Mouse (Mus musculus): ENCODE measurements around the gene Prdx5. TPM values are rescaled to one million over a fixed set of nuclear protein-coding genes. Genes with fewer than 3 reads are reported as not detected.
A peak's percentile ranks its signal among the peaks of the same experiment; 100 is the strongest.
"Not testable (repeated sequence)": the region's sequence is repeated elsewhere in the genome, so short reads cannot be mapped to it uniquely, and the experiment has no call there.

The Prdx5 gene
- total RNA-seq, 1 experiment from 2014 or later = 282 TPM

GRCm38 (mm10) chr19:6907811-6908540, 1.9 kb downstream of the Prdx5 start:
- ATAC-seq (replicated peaks in 1 of 2; ENCODE audit: insufficient read depth in 1 of 2, low FRiP score in 2 of 2, low TSS enrichment in 1 of 2, low read depth in 1 of 2, poor library complexity in 2 of 2, severe bottlenecking in 2 of 2) = no peak

- no peak for ATAC-seq (replicated peaks in 1 of 2; ENCODE audit: insufficient read depth in 1 of 2, low FRiP score in 2 of 2, low TSS enrichment in 1 of 2, low read depth in 1 of 2, poor library complexity in 2 of 2, severe bottlenecking in 2 of 2)
These were observed 2.8 kb downstream of the Prdx5 start for GRCm38 (mm10) chr19:6907094-6907493.

GRCm38 (mm10) chr19:6906199-6906598, 3.7 kb downstream of the Prdx5 start:
- ATAC-seq (replicated peaks in 1 of 2; ENCODE audit: insufficient read depth in 1 of 2, low FRiP score in 2 of 2, low TSS enrichment in 1 of 2, low read depth in 1 of 2, poor library complexity in 2 of 2, severe bottlenecking in 2 of 2) = no peak

GRCm38 (mm10) chr19:6905498-6906159, 4.3 kb downstream of the Prdx5 start:
- no peak for ATAC-seq (replicated peaks in 1 of 2; ENCODE audit: insufficient read depth in 1 of 2, low FRiP score in 2 of 2, low TSS enrichment in 1 of 2, low read depth in 1 of 2, poor library complexity in 2 of 2, severe bottlenecking in 2 of 2)

DNA sequence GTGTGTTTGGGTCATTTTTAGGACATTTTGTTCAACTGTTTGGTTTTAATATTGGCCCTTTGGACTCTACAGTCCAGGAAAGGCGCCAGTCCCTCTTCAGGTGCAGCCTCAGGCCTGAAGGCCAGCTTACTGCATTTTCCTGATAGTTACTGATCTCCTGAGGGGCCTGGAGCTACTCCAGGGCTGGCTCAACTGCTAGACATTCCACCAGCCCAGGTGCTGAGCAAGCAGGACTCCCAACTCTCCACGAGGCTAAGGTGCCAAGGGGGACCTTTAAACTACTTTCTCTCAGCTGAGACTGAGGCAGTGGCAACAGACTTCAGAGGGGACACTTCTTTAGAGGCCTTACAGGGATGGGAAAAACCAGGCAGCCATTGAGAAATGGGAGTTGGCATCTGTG, 5.1 kb downstream of the Prdx5 start:
- ATAC-seq (replicated peaks in 1 of 2; ENCODE audit: insufficient read depth in 1 of 2, low FRiP score in 2 of 2, low TSS enrichment in 1 of 2, low read depth in 1 of 2, poor library complexity in 2 of 2, severe bottlenecking in 2 of 2) = no peak

- no peak for ATAC-seq (replicated peaks in 1 of 2; ENCODE audit: insufficient read depth in 1 of 2, low FRiP score in 2 of 2, low TSS enrichment in 1 of 2, low read depth in 1 of 2, poor library complexity in 2 of 2, severe bottlenecking in 2 of 2)
These were observed 6.9 kb downstream of the Prdx5 start for GRCm38 (mm10) chr19:6903031-6903430.

- ATAC-seq (replicated peaks in 1 of 2; ENCODE audit: insufficient read depth in 1 of 2, low FRiP score in 2 of 2, low TSS enrichment in 1 of 2, low read depth in 1 of 2, poor library complexity in 2 of 2, severe bottlenecking in 2 of 2) = no peak
These were observed 10.3 kb downstream of the Prdx5 start for GRCm38 (mm10) chr19:6899641-6900040.

- not testable (repeated sequence) for ATAC-seq (replicated peaks in 1 of 2; ENCODE audit: insufficient read depth in 1 of 2, low FRiP score in 2 of 2, low TSS enrichment in 1 of 2, low read depth in 1 of 2, poor library complexity in 2 of 2, severe bottlenecking in 2 of 2)
These were observed 14.1 kb downstream of the Prdx5 start for GRCm38 (mm10) chr19:6895608-6896305.

GRCm38 (mm10) chr19:6893731-6894451, 16.0 kb downstream of the Prdx5 start:
- no peak for ATAC-seq (replicated peaks in 1 of 2; ENCODE audit: insufficient read depth in 1 of 2, low FRiP score in 2 of 2, low TSS enrichment in 1 of 2, low read depth in 1 of 2, poor library complexity in 2 of 2, severe bottlenecking in 2 of 2)

- no peak for ATAC-seq (replicated peaks in 1 of 2; ENCODE audit: insufficient read depth in 1 of 2, low FRiP score in 2 of 2, low TSS enrichment in 1 of 2, low read depth in 1 of 2, poor library complexity in 2 of 2, severe bottlenecking in 2 of 2)
These were observed 17.4 kb downstream of the Prdx5 start for GRCm38 (mm10) chr19:6892512-6892911.

GRCm38 (mm10) chr19:6877965-6878364, 31.9 kb downstream of the Prdx5 start:
- no peak for ATAC-seq (replicated peaks in 1 of 2; ENCODE audit: insufficient read depth in 1 of 2, low FRiP score in 2 of 2, low TSS enrichment in 1 of 2, low read depth in 1 of 2, poor library complexity in 2 of 2, severe bottlenecking in 2 of 2)

GRCm38 (mm10) chr19:6876799-6877198, 33.1 kb downstream of the Prdx5 start:
- no peak for ATAC-seq (replicated peaks in 1 of 2; ENCODE audit: insufficient read depth in 1 of 2, low FRiP score in 2 of 2, low TSS enrichment in 1 of 2, low read depth in 1 of 2, poor library complexity in 2 of 2, severe bottlenecking in 2 of 2)

- ATAC-seq (replicated peaks in 1 of 2; ENCODE audit: insufficient read depth in 1 of 2, low FRiP score in 2 of 2, low TSS enrichment in 1 of 2, low read depth in 1 of 2, poor library complexity in 2 of 2, severe bottlenecking in 2 of 2) = no peak
These were observed 34.1 kb downstream of the Prdx5 start for GRCm38 (mm10) chr19:6875834-6876233.

DNA sequence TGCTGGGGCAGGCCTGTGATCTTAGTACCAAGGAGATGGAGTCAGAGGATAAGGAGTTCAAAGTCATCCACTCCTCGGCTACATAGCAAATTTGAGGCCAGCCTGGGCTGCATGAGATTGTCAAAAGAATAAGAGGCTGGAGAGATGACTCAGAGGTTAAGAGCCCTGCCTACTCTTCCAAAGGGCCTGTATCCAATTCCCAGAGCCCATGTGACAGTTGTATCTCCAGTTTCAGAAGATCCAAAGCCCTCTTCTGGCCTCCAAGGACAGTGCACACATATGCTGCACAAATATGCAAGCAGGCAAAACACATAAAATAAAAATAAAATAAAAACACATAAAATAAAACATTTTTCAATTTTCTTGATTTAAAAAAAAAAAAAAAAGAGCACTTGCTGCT, 35.6 kb downstream of the Prdx5 start:
- ATAC-seq (replicated peaks in 1 of 2; ENCODE audit: insufficient read depth in 1 of 2, low FRiP score in 2 of 2, low TSS enrichment in 1 of 2, low read depth in 1 of 2, poor library complexity in 2 of 2, severe bottlenecking in 2 of 2) = no peak

GRCm38 (mm10) chr19:6872701-6873100, 37.2 kb downstream of the Prdx5 start:
- ATAC-seq (replicated peaks in 1 of 2; ENCODE audit: insufficient read depth in 1 of 2, low FRiP score in 2 of 2, low TSS enrichment in 1 of 2, low read depth in 1 of 2, poor library complexity in 2 of 2, severe bottlenecking in 2 of 2) = no peak

GRCm38 (mm10) chr19:6871574-6872271, 38.2 kb downstream of the Prdx5 start:
- peak; percentile 63 to 82 for ATAC-seq (replicated peaks in 1 of 2; ENCODE audit: insufficient read depth in 1 of 2, low FRiP score in 2 of 2, low TSS enrichment in 1 of 2, low read depth in 1 of 2, poor library complexity in 2 of 2, severe bottlenecking in 2 of 2)

DNA sequence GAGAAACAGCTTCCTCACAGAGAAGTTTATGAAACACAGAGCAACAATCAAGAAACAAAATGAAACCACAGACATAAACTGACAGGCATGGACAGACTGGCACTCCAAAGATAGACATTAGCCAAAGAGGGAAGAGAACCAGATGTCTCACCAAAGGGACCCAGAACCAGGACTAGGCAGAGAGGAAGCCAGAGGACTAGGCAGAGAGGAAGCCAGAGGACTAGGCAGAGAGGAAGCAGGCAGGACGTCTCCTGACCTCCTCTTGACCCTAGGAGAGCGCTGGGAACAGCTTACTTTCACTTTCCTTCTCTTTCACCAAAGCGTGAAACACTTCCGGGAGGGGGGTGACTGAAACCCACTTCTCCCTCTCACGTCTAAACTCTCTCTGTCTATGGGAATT, 40.6 kb downstream of the Prdx5 start:
- peak; percentile 87 to 92 for ATAC-seq (replicated peaks in 1 of 2; ENCODE audit: insufficient read depth in 1 of 2, low FRiP score in 2 of 2, low TSS enrichment in 1 of 2, low read depth in 1 of 2, poor library complexity in 2 of 2, severe bottlenecking in 2 of 2)
